Mouse (Mus musculus) limb, embryonic 14.5 days (tissue): Measurements from ENCODE around the gene Sox5. TPM values are rescaled to one million over a fixed set of nuclear protein-coding genes. Genes with fewer than 3 reads are reported as not detected.

Experiments used
- ATAC-seq: fragments of 200-750 bp; cut with Nextera tagmentation; 2 replicates; pipeline ENCODE4 v1.8.0; 2017; ENCODE audit warnings: low read depth, moderate number of reproducible peaks, moderate TSS enrichment; ENCODE audit not compliant: low FRiP score
- DNase-seq: peaks from one replicate; pipeline ENCODE4 v3.0.0-alpha.2; 2015; ENCODE audit warnings: low spot score
- H3K27ac ChIP-seq: fragments of 300-500 bp; sonication (generic); replicated peaks from 2 replicates; pipeline ENCODE4 v1.5.1; 2014; ENCODE audit warnings: low read depth, mild to moderate bottlenecking, low read length, moderate library complexity, mixed read lengths
- H3K27me3 ChIP-seq: fragments of 300-500 bp; sonication (generic); 2 replicates; pipeline ENCODE4 v1.6.1; 2014; ENCODE audit warnings: low read length, mixed read lengths; ENCODE audit not compliant: control insufficient read depth, insufficient read depth
- H3K36me3 ChIP-seq: fragments of 300-500 bp; sonication (generic); 2 replicates; pipeline ENCODE4 v1.6.1; 2014; ENCODE audit warnings: mild to moderate bottlenecking, low read length, moderate library complexity, mixed read lengths; ENCODE audit not compliant: control insufficient read depth, insufficient read depth
- H3K4me1 ChIP-seq: fragments of 300-500 bp; sonication (generic); 2 replicates; pipeline ENCODE4 v1.6.1; 2014; ENCODE audit warnings: antibody characterized with exemption, low read length, mixed read lengths; ENCODE audit not compliant: control insufficient read depth, insufficient read depth
- H3K4me2 ChIP-seq: fragments of 300-500 bp; sonication (generic); replicated peaks from 2 replicates; pipeline ENCODE4 v1.6.1; 2014; ENCODE audit warnings: low read depth, mild to moderate bottlenecking, low read length, moderate library complexity; ENCODE audit not compliant: severe bottlenecking
- H3K4me3 ChIP-seq: fragments of 300-500 bp; sonication (generic); replicated peaks from 2 replicates; pipeline ENCODE4 v1.5.1; 2014; ENCODE audit warnings: low read length
- H3K9ac ChIP-seq: fragments of 300-500 bp; sonication (generic); 2 replicates; pipeline ENCODE4 v1.6.1; 2014; ENCODE audit warnings: mild to moderate bottlenecking, low read depth, low read length, moderate library complexity; ENCODE audit not compliant: severe bottlenecking
- H3K9me3 ChIP-seq: fragments of 300-500 bp; sonication (generic); 2 replicates; pipeline ENCODE4 v1.6.1; 2016; ENCODE audit warnings: low read length; ENCODE audit not compliant: control insufficient read depth
- POLR2A ChIP-seq: fragments of 200-500 bp; IDR thresholded peaks from 2 replicates; pipeline ENCODE4 v1.8.0; 2012; ENCODE audit warnings: inconsistent platforms, mild to moderate bottlenecking, moderate library complexity, borderline replicate concordance; ENCODE audit not compliant: insufficient read depth, insufficient read length; ENCODE audit errors: extremely low read depth
- WGBS: fragments of 180-500 bp; shearing (Covaris S2); extraction: QIAGEN DNeasy Blood & Tissue Kit; methylation state at CpG from one replicate; pipeline ENCODE4 v1.1.7; 2014; 5-methylcytosine and 5-hydroxymethylcytosine counted together
- polyA plus RNA-seq, 2 experiments: library from polyadenylated mRNA; depleted of rRNA in 1 of 2; stranded (reverse) in 1 of 2; unstranded in 1 of 2; fragments of >200 nt; fragmentation: Nextera tagmentation in 1 of 2; extraction: Ambion mirVana in 1 of 2; gene quantifications; 2 replicates each; pipeline versions ENCODE4 v1.2.1 to v1.2.3; 2012 to 2014

Sox5 gene
- polyA plus RNA-seq, 2 experiments = 20.6 to 32.8 TPM

GRCm38 (mm10) chr6:144299503-144299858, 482.3 kb downstream of the Sox5 start:
- Histone ChIP-seq H3K4me2 (peak overlapping the region; percentile 24), H3K27me3 (peaks cover 2% of the 10 kb centered on the region; the same call in 1 of the 2 replicates), H3K36me3 (no peaks in the 10 kb centered on the region), H3K27ac (no peak overlapping the region), H3K9me3 (peaks cover 11% of the 10 kb centered on the region; the same call in 1 of the 2 replicates), H3K4me1 (peaks cover 11% of the 10 kb centered on the region), H3K9ac (no peak overlapping the region), H3K4me3 (no peak overlapping the region)
- ATAC-seq (peak; percentile 68; the same call in 1 of the 2 replicates), DNase-seq (no peak)
- WGBS = 23% methylated on average over 7 of the region's 7 CpGs
- TF ChIP-seq POLR2A = no peak

- Histone ChIP-seq H3K36me3 (no peaks in the 10 kb centered on the region), H3K4me2 (peak overlapping the region; percentile 24), H3K27ac (no peak overlapping the region), H3K4me3 (no peak overlapping the region), H3K9me3 (peaks cover 11% of the 10 kb centered on the region; the same call in 1 of the 2 replicates), H3K9ac (no peak overlapping the region), H3K4me1 (peaks cover 11% of the 10 kb centered on the region), H3K27me3 (peaks cover 2% of the 10 kb centered on the region; the same call in 1 of the 2 replicates)
- peak; percentile 68 for DNase-seq
- WGBS = 39% methylated on average over 23 of the region's 23 CpGs
- ATAC-seq = peak; percentile 69
- TF ChIP-seq POLR2A = no peak
Measured at GRCm38 (mm10) chr6:144298641-144299502, 482.9 kb downstream of the Sox5 start.

GRCm38 (mm10) chr6:144297846-144298245, 483.9 kb downstream of the Sox5 start:
- Histone ChIP-seq H3K4me1 (peaks cover 11% of the 10 kb centered on the region), H3K4me2 (no peak overlapping the region), H3K27me3 (peaks cover 2% of the 10 kb centered on the region; the same call in 1 of the 2 replicates), H3K4me3 (no peak overlapping the region), H3K9ac (no peak overlapping the region), H3K9me3 (peaks cover 11% of the 10 kb centered on the region; the same call in 1 of the 2 replicates), H3K36me3 (no peaks in the 10 kb centered on the region), H3K27ac (no peak overlapping the region)
- no peak for ATAC-seq
- WGBS = 73% methylated on average over 5 of the region's 5 CpGs
- DNase-seq = no peak
- TF ChIP-seq POLR2A = no peak

- WGBS = 90% methylated on average over 1 of the region's 1 CpGs
- H3K9me3 ChIP-seq = peaks cover 11% of the 10 kb centered on the region; the same call in 1 of the 2 replicates
- no peak for TF ChIP-seq POLR2A
- no peaks in the 10 kb centered on the region for H3K36me3 ChIP-seq
- H3K4me2 ChIP-seq = no peak overlapping the region
- no peak overlapping the region for H3K4me3 ChIP-seq
- peaks cover 2% of the 10 kb centered on the region; the same call in 1 of the 2 replicates for H3K27me3 ChIP-seq
- H3K27ac ChIP-seq = no peak overlapping the region
- H3K9ac ChIP-seq = no peak overlapping the region
- H3K4me1 ChIP-seq = peaks cover 11% of the 10 kb centered on the region
- ATAC-seq (no peak), DNase-seq (no peak)
Measured at GRCm38 (mm10) chr6:144297131-144297530, 484.6 kb downstream of the Sox5 start.

GRCm38 (mm10) chr6:144291526-144291925, 490.3 kb downstream of the Sox5 start:
- 92% methylated on average over 4 of the region's 4 CpGs for WGBS
- Histone ChIP-seq H3K27me3 (no peaks in the 10 kb centered on the region), H3K27ac (no peak overlapping the region)

More at GRCm38 (mm10) chr6:144291526-144291925, 490.3 kb downstream of the Sox5 start:
- ATAC-seq = no peak
- Histone ChIP-seq H3K9me3 (peaks cover 11% of the 10 kb centered on the region; the same call in 1 of the 2 replicates), H3K36me3 (no peaks in the 10 kb centered on the region), H3K4me3 (no peak overlapping the region), H3K4me2 (no peak overlapping the region), H3K9ac (no peak overlapping the region), H3K4me1 (no peaks in the 10 kb centered on the region)
- no peak for DNase-seq
- no peak for TF ChIP-seq POLR2A
